Mouse (Mus musculus) hindbrain, embryonic 11.5 days (tissue): ENCODE measurements around the gene Gucy2d. TPM values are rescaled to one million over a fixed set of nuclear protein-coding genes. Genes with fewer than 3 reads are reported as not detected.

ENCODE experiments used
- ATAC-seq: fragments of 200-750 bp; cut with Nextera tagmentation; 2 replicates; pipeline ENCODE4 v1.8.0; 2017; ENCODE audit warnings: mild to moderate bottlenecking, moderate TSS enrichment, moderate library complexity; ENCODE audit not compliant: low FRiP score
- DNase-seq: peaks from one replicate; pipeline ENCODE4 v3.0.0-alpha.2; 2015; ENCODE audit warnings: low spot score
- H3K27ac ChIP-seq: fragments of 300-500 bp; sonication (generic); 2 replicates; pipeline ENCODE4 v1.5.1; 2014; ENCODE audit warnings: mild to moderate bottlenecking, low read depth, low read length
- H3K27me3 ChIP-seq: fragments of 300-500 bp; sonication (generic); 2 replicates; pipeline ENCODE4 v1.6.1; 2014; ENCODE audit warnings: mild to moderate bottlenecking, low read length, moderate library complexity, mixed read lengths; ENCODE audit not compliant: control insufficient read depth, insufficient read depth
- H3K36me3 ChIP-seq: fragments of 300-500 bp; sonication (generic); 2 replicates; pipeline ENCODE4 v1.6.1; 2014; ENCODE audit warnings: mild to moderate bottlenecking, low read length, moderate library complexity, mixed read lengths; ENCODE audit not compliant: control insufficient read depth, insufficient read depth
- H3K4me1 ChIP-seq: fragments of 300-500 bp; sonication (generic); replicated peaks from 2 replicates; pipeline ENCODE4 v1.6.1; 2014; ENCODE audit warnings: low read length, mixed read lengths; ENCODE audit not compliant: control insufficient read depth, insufficient read depth
- H3K4me2 ChIP-seq: fragments of 300-500 bp; sonication (generic); replicated peaks from 2 replicates; pipeline ENCODE4 v1.6.1; 2014; ENCODE audit warnings: mild to moderate bottlenecking, low read depth, low read length
- H3K4me3 ChIP-seq: fragments of 300-500 bp; sonication (generic); 2 replicates; pipeline ENCODE4 v1.5.1; 2014; ENCODE audit warnings: low read depth, low read length
- H3K9ac ChIP-seq: fragments of 300-500 bp; sonication (generic); 2 replicates; pipeline ENCODE4 v1.6.1; 2014; ENCODE audit warnings: low read depth, low read length
- H3K9me3 ChIP-seq: fragments of 300-500 bp; sonication (generic); 2 replicates; pipeline ENCODE4 v1.6.1; 2016; ENCODE audit warnings: low read length; ENCODE audit not compliant: control insufficient read depth
- WGBS: fragments of 180-500 bp; shearing (Covaris S2); extraction: QIAGEN DNeasy Blood & Tissue Kit; methylation state at CpG from one replicate; pipeline ENCODE4 v1.1.7; 2014; 5-methylcytosine and 5-hydroxymethylcytosine counted together
- polyA plus RNA-seq: library from polyadenylated mRNA; unstranded; fragments of >200 nt; fragmentation: Nextera tagmentation; extraction: Ambion mirVana; gene quantifications from 2 replicates; pipeline ENCODE4 v1.2.1, GENCODE M21; 2014

Gucy2d gene
- polyA plus RNA-seq, 1 experiment from 2014 or later, result not detected

GRCm38 (mm10) chr7:98469089-98469488 is 28.9 kb downstream of the Gucy2d start:
- no peaks in the 10 kb centered on the region for H3K36me3 ChIP-seq
- no peaks in the 10 kb centered on the region for H3K27me3 ChIP-seq
- H3K27ac ChIP-seq, result no peak overlapping the region
- DNase-seq, result no peak
- H3K9me3 ChIP-seq, result no peaks in the 10 kb centered on the region
- H3K4me1 ChIP-seq, result no peaks in the 10 kb centered on the region
- no peak overlapping the region for H3K9ac ChIP-seq
- WGBS, result 61% methylated on average over 3 of the region's 3 CpGs
- H3K4me3 ChIP-seq, result no peak overlapping the region
- no peak overlapping the region for H3K4me2 ChIP-seq
- no peak for ATAC-seq

GRCm38 (mm10) chr7:98472529-98472928 is 32.3 kb downstream of the Gucy2d start:
- Histone ChIP-seq H3K9ac (no peak overlapping the region), H3K4me2 (no peak overlapping the region), H3K27ac (no peak overlapping the region), H3K27me3 (no peaks in the 10 kb centered on the region), H3K9me3 (no peaks in the 10 kb centered on the region), H3K36me3 (no peaks in the 10 kb centered on the region), H3K4me3 (no peak overlapping the region), H3K4me1 (no peaks in the 10 kb centered on the region)
- DNase-seq (no peak), ATAC-seq (no peak)
- WGBS, result 85% methylated on average over 2 of the region's 2 CpGs

GRCm38 (mm10) chr7:98474558-98474957 is 34.3 kb downstream of the Gucy2d start:
- DNase-seq (no peak), ATAC-seq (no peak)
- Histone ChIP-seq H3K9me3 (no peaks in the 10 kb centered on the region), H3K27me3 (no peaks in the 10 kb centered on the region), H3K27ac (no peak overlapping the region), H3K4me1 (no peaks in the 10 kb centered on the region), H3K36me3 (no peaks in the 10 kb centered on the region), H3K4me2 (no peak overlapping the region), H3K4me3 (no peak overlapping the region), H3K9ac (no peak overlapping the region)
- 69% methylated on average over 1 of the region's 1 CpGs for WGBS

- ATAC-seq, result no peak
- DNase-seq, result no peak
- H3K27ac ChIP-seq, result no peak overlapping the region
- H3K36me3 ChIP-seq, result no peaks in the 10 kb centered on the region
- H3K4me1 ChIP-seq, result 0 out of 2 replicates have a peak, but pooled peaks cover 3% of the 10 kb centered on the region
- WGBS, result 87% methylated on average over 4 of the region's 4 CpGs
- no peak overlapping the region for H3K4me2 ChIP-seq
- H3K9ac ChIP-seq, result no peak overlapping the region
- no peaks in the 10 kb centered on the region for H3K9me3 ChIP-seq
- no peak overlapping the region for H3K4me3 ChIP-seq
- H3K27me3 ChIP-seq, result no peaks in the 10 kb centered on the region
These were observed 36.9 kb downstream of the Gucy2d start for GRCm38 (mm10) chr7:98477153-98477552.

GRCm38 (mm10) chr7:98480481-98480880 is 40.3 kb downstream of the Gucy2d start:
- H3K36me3 ChIP-seq, result no peaks in the 10 kb centered on the region
- 75% methylated on average over 1 of the region's 1 CpGs for WGBS
- H3K4me2 ChIP-seq, result no peak overlapping the region
- no peak overlapping the region for H3K4me3 ChIP-seq
- no peak overlapping the region for H3K27ac ChIP-seq
- H3K4me1 ChIP-seq, result 0 out of 2 replicates have a peak, but pooled peaks cover 3% of the 10 kb centered on the region
- H3K27me3 ChIP-seq, result no peaks in the 10 kb centered on the region
- ATAC-seq (no peak), DNase-seq (no peak)
- H3K9me3 ChIP-seq, result no peaks in the 10 kb centered on the region
- H3K9ac ChIP-seq, result no peak overlapping the region

GRCm38 (mm10) chr7:98481066-98481734 is 41.0 kb downstream of the Gucy2d start:
- Histone ChIP-seq H3K4me1 (0 out of 2 replicates have a peak, but pooled peaks cover 3% of the 10 kb centered on the region), H3K9me3 (no peaks in the 10 kb centered on the region), H3K4me3 (no peak overlapping the region), H3K27ac (no peak overlapping the region), H3K36me3 (no peaks in the 10 kb centered on the region), H3K4me2 (no peak overlapping the region), H3K27me3 (no peaks in the 10 kb centered on the region), H3K9ac (no peak overlapping the region)
- WGBS, result 12% methylated on average over 9 of the region's 9 CpGs
- ATAC-seq (peak; percentile 69), DNase-seq (peak; percentile 84)

GRCm38 (mm10) chr7:98481861-98482260 is 41.6 kb downstream of the Gucy2d start:
- no peaks in the 10 kb centered on the region for H3K36me3 ChIP-seq
- ATAC-seq, result no peak
- 0 out of 2 replicates have a peak, but pooled peaks cover 3% of the 10 kb centered on the region for H3K4me1 ChIP-seq
- no peak overlapping the region for H3K4me3 ChIP-seq
- no peaks in the 10 kb centered on the region for H3K27me3 ChIP-seq
- no peaks in the 10 kb centered on the region for H3K9me3 ChIP-seq
- no peak overlapping the region for H3K4me2 ChIP-seq
- no peak for DNase-seq
- no peak overlapping the region for H3K27ac ChIP-seq
- no peak overlapping the region for H3K9ac ChIP-seq
- WGBS, result 89% methylated on average over 8 of the region's 8 CpGs

- H3K27ac ChIP-seq, result no peak overlapping the region
- H3K9me3 ChIP-seq, result no peaks in the 10 kb centered on the region
- H3K27me3 ChIP-seq, result no peaks in the 10 kb centered on the region
- ATAC-seq (no peak), DNase-seq (no peak)
- no peak overlapping the region for H3K4me3 ChIP-seq
- H3K4me2 ChIP-seq, result no peak overlapping the region
- no peaks in the 10 kb centered on the region for H3K36me3 ChIP-seq
- H3K4me1 ChIP-seq, result 0 out of 2 replicates have a peak, but pooled peaks cover 3% of the 10 kb centered on the region
- no peak overlapping the region for H3K9ac ChIP-seq
- WGBS, result 53% methylated on average over 12 of the region's 12 CpGs
These were observed 42.5 kb downstream of the Gucy2d start for GRCm38 (mm10) chr7:98482551-98483267.

- Histone ChIP-seq H3K4me2 (no peak overlapping the region), H3K4me1 (0 out of 2 replicates have a peak, but pooled peaks cover 3% of the 10 kb centered on the region), H3K36me3 (no peaks in the 10 kb centered on the region), H3K27ac (no peak overlapping the region), H3K4me3 (no peak overlapping the region), H3K27me3 (no peaks in the 10 kb centered on the region), H3K9me3 (no peaks in the 10 kb centered on the region), H3K9ac (no peak overlapping the region)
- DNase-seq (no peak), ATAC-seq (no peak)
- WGBS, result 32% methylated on average over 8 of the region's 8 CpGs
These were observed 43.0 kb downstream of the Gucy2d start for GRCm38 (mm10) chr7:98483268-98483607.
